Mouse (Mus musculus) heart, adult 9 months (tissue): ENCODE measurements at regions not wholly inside any gene's neighbourhood (a gene's known extent, or its start where the extent isn't known, plus 50 kb on each side); places are given as distances from the start of the nearest gene placed in this dataset.

Experiments
- DNase-seq, 2 experiments: peaks; one replicate each; pipeline ENCODE4 v3.0.0; 2022; ENCODE audit warnings: low spot score in 2 of 2

GRCm38 (mm10) chr6:49637654-49638053 lies 184.9 kb upstream of the Npy start:
- DNase-seq: no peak

GRCm38 (mm10) chr6:49641256-49641655 lies 181.3 kb upstream of the Npy start:
- no peak for DNase-seq

GRCm38 (mm10) chr6:49654541-49655130 lies 167.9 kb upstream of the Npy start:
- DNase-seq: no peak

GRCm38 (mm10) chr6:49655241-49655640 lies 167.3 kb upstream of the Npy start:
- DNase-seq: no peak

GRCm38 (mm10) chr6:49656359-49657280 lies 165.9 kb upstream of the Npy start:
- no peak for DNase-seq

GRCm38 (mm10) chr6:49657988-49658387 lies 164.5 kb upstream of the Npy start:
- DNase-seq: no peak

GRCm38 (mm10) chr6:49670991-49671390 lies 151.5 kb upstream of the Npy start:
- DNase-seq: peak; percentile 23 to 37

GRCm38 (mm10) chr6:49671912-49672311 lies 150.6 kb upstream of the Npy start:
- DNase-seq: no peak

GRCm38 (mm10) chr6:49686776-49687175 lies 135.7 kb upstream of the Npy start:
- no peak for DNase-seq

GRCm38 (mm10) chr6:49692032-49692539 lies 130.4 kb upstream of the Npy start:
- DNase-seq: peak in 1 of 2 experiments; percentile 2

GRCm38 (mm10) chr6:49694851-49695250 lies 127.7 kb upstream of the Npy start:
- no peak for DNase-seq

- no peak for DNase-seq
These were observed 125.5 kb upstream of the Npy start for GRCm38 (mm10) chr6:49696990-49697389.

GRCm38 (mm10) chr6:49701453-49701852 lies 121.1 kb upstream of the Npy start:
- no peak for DNase-seq

- DNase-seq: no peak
These were observed 109.5 kb upstream of the Npy start for GRCm38 (mm10) chr6:49712980-49713379.

GRCm38 (mm10) chr6:49716520-49716919 lies 106.0 kb upstream of the Npy start:
- no peak for DNase-seq

- no peak for DNase-seq
These were observed 105.6 kb upstream of the Npy start for GRCm38 (mm10) chr6:49716945-49717344.

- DNase-seq: peak in 1 of 2 experiments; percentile 1
These were observed 89.3 kb upstream of the Npy start for GRCm38 (mm10) chr6:49733191-49733590.

GRCm38 (mm10) chr6:49743157-49743556 lies 79.4 kb upstream of the Npy start:
- DNase-seq: no peak

GRCm38 (mm10) chr6:49745301-49745700 lies 77.2 kb upstream of the Npy start:
- no peak for DNase-seq

GRCm38 (mm10) chr6:49750544-49750943 lies 72.0 kb upstream of the Npy start:
- no peak for DNase-seq

- no peak for DNase-seq
These were observed 62.9 kb upstream of the Npy start for GRCm38 (mm10) chr6:49759614-49760013.

GRCm38 (mm10) chr6:49764746-49765145 lies 57.8 kb upstream of the Npy start:
- no peak for DNase-seq
